Mouse (Mus musculus) bone marrow macrophage, adult 2 months (primary cell): ENCODE data around the gene Arpc5.

Experiments used
- CTCF ChIP-seq: IDR thresholded peaks from 2 replicates; pipeline ENCODE4 v1.5.1; 2012; ENCODE audit warnings: low read depth, mild to moderate bottlenecking, low read length, moderate library complexity
- POLR2A ChIP-seq: IDR thresholded peaks from 2 replicates; pipeline ENCODE4 v1.6.1; 2012; ENCODE audit warnings: mild to moderate bottlenecking, low read depth, low read length, borderline replicate concordance

GRCm38 (mm10) chr1:152791269-152791668, 24.9 kb downstream of the Arpc5 start:
- no peak for TF ChIP-seq POLR2A
- TF ChIP-seq CTCF, result no peak
